Mouse (Mus musculus) left cerebral cortex, postnatal 14 days (tissue): ENCODE measurements around the gene Ripor2. TPM values are rescaled to one million over a fixed set of nuclear protein-coding genes. Genes with fewer than 3 reads are reported as not detected.
A peak's percentile ranks its signal among the peaks of the same experiment; 100 is the strongest.

ENCODE experiments used
- DNase-seq, 2 experiments: peaks; one replicate each; pipeline ENCODE4 v3.0.0; 2021 to 2022; ENCODE audit warnings: low spot score in 2 of 2, mixed read lengths in 1 of 2
- intact Hi-C: fragments of 180-260 bp; cut with DNase I; formaldehyde crosslinking; loops from one replicate; pipeline ENCODE4 v1.15.1; 2025
- total RNA-seq, 2 experiments: library from RNA; stranded (reverse); gene quantifications; 2 replicates each; pipeline ENCODE4 v1.2.3; 2021

The Ripor2 gene
- total RNA-seq, 2 experiments from 2014 or later, result 74.2 to 75.5 TPM

DNA sequence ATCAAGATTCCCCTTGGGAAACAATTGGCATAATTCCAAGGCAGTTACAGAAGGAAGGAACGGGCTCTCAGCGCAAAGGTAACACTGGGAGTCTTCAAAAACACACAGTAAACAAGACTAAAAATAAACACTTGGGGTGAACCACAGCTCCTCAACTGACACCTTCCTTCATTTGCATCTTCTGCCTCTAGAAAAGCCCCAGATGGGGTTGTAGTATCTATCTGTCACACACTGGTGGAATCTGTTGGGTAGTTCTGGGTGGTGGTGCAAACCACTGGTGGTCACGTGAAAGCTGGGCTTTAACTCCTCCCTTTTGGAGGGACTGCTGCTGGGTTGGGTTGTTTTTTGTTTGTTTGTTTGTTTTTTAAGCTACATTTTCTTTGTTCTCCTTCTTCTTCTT is 31.4 kb downstream of the Ripor2 start:
- DNase-seq, result no peak
- intact Hi-C loops, result no loop called here

DNA sequence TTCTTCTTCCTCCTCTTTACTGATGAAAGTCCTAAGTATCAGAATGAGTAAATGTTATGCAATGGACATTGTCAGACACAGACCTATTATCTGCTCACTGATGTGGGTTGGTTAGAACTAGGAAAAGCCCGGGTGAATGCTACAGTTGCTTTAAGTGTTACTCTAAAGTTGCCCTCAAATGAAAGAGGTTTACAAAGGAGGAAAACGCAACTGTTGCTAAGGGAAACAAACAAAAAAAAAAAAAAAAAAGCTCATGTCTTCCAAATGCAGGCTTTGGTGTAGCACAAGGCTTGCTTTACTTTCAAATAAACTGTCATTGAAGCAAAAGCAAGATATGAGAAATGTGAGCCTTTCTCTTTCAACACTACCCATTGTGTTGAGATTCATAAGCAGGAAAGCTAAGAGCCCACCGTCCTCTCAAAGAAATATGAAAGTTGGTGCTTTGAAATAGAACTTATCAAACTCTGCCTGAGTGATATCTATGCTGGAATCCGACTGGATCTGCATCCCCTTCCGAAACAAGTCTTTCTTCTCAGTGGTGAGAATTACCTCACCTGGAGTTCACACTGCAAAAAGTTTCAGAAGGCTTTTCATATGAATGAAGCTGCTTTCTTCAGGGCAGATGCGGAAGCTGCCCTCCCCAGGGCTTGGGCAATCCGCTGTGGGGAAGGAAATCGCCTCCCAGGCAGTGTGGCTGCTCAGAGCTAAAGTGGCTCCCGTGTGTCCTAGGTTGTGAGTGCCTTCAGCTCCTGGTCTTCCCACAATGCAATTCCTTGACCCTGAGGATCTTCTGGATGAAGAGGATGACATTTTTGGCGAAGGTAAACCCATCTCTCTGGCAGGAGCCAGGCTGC is 32.2 kb downstream of the Ripor2 start:
- intact Hi-C loops, result no loop called here
- no peak for DNase-seq

DNA sequence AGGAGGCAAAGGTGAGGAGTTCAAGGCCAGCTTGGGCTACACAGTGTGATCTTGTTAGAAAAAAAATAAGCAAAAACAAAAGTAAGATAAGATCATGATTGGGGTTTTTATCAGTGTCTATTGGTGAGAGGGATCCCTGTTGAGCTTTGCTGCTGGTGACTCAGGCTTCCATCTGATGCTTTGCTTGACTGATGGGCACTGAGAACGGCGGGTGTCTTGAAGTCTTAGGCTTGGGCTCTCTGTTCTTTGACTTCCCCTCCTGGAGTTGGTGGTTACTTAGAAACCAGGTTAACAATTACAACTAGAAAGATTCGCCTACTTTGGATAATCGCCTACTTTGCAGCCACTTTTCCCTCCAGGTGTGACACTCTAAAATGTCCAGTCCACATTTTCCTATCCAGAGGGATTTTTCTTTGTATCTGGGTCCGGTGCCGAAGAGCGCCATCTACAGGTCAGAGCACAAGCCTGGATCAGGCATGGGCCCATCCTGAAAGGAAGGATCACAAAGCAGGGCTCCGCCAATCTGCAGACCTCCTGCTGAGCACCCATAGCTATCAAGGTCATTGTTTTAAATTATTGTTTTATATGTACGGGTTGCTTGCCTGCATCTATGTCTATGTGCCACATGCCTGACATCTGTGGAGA is 34.1 kb downstream of the Ripor2 start:
- intact Hi-C loops, result no loop called here
- no peak for DNase-seq

DNA sequence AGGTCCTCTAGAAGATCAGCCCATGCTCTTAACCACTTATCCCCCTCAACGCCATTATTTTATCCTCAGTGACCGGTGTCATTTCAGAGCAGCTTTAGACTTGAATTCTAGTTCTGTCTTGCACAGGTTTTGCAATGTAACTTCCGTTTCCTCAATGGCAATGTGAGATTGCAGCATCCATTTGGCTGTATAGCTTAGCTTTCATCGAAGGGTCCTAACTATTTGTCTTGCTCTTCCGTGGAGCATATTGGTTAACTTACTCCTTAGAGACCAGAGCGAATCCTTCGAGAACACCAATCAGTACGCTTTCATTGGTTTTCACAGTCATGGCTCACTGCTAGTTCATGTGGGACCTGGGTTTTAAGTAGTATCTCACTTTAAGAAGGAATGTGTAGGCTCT is 34.7 kb downstream of the Ripor2 start:
- no peak for DNase-seq
- intact Hi-C loops, result no loop called here

DNA sequence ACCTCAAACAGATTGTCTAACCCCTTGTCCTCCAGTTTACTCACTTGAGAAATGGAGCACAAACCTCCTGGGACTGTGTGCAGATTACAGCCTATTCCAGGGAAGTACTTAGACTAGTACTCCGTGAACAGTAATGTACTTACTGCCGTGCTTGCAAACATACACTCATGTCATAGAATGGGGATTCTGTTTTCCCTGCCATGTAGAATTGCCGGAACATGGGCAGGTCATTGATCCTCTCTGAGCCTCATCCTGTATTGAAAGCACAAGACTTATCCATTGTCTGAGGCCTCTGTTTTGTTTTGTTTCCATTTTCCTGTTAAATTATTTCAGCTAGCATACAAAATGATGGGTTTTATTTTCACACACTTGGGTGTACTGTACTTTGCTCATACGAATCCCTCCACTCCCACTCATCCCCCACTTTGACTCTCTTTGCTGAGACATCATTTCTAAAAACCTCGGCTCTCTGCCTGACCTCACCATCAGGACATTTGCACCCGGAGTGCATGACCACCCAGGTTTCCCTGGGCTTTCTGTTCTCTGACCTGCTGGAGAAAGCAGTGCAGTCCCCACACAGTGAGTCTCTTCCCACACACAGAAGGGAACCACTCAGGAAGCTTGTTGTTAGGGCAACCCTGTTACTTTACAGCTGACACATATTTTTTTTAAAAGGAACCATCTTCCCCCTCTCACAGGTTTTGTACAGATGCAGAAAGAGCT is 35.2 kb downstream of the Ripor2 start:
- DNase-seq, result no peak
- intact Hi-C loops, result no loop called here

DNA sequence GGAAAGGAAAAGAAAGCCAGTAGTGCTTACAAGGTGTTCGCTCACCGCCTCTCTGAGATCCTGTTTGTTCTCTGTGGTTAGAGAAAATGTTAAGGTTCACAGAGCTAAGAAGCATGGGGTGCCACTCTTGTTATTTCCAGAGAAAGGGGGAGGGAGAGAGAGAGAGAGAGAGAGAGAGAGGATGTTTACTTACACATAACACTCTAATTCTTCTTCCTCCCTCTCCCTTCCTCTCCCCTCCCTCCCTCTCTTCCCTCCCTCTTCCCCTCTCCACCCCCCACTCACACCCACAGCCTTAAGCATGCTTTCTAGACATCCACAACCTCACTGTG is 35.8 kb downstream of the Ripor2 start:
- DNase-seq, result no peak
- intact Hi-C loops, result no loop called here

DNA sequence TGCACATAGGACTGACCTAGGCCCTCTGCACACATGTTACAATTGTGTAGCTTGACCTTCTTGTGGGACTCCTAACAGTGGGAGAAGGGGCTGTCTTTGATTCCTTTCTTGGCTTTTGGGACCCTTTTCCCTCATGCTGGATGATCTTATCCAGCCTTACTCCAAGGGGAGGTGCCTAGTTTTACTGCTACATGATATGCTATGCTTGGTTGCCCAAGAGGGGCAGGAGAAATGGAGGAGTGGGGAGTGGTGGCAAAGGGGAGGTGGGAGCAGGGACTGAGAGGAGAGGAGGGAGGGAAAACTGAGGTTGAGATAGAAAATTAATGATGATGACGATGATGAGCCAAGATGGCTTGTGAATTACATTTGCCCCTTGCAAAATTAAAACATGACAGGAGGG is 37.7 kb downstream of the Ripor2 start:
- intact Hi-C loops, result no loop called here
- DNase-seq, result no peak

DNA sequence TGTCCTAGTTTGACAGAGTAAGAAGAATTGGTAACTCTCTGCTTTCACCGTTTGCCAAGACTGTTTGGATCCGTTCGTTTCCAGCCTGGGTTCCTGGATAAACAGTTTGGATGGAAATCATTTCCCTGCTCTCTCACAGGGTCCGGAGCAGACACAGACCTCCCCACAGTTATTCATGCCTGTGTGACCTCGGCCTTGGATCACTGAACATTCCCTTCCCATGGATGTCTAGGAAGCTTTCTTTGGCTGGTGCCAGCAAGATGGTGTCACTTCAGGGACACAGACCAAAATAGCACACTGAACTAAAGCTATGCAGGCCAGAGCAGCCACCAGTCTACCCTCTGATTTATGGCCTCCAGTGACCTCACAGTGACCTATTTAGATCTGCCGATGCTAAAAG is 38.5 kb downstream of the Ripor2 start:
- no peak for DNase-seq

DNA sequence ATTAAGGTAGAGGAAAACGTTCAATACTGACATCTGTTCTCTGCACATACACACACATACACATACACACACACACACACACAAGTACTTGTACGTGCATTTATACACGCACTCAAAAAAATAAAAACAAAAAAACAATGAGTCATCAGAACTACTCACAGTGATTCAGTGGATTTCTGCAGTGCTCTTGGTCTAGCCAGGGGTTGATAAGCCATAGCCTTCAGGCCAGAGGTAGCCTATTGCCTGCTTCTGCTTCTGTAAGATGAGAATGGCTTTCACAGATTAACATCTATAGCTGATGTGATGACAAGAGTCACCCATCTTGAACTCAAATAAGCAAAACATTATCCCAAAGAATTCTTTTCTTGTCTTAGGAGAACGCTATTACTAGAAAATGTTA is 41.6 kb downstream of the Ripor2 start:
- DNase-seq, result no peak
- intact Hi-C loops, result no loop called here

More for the DNA sequence above, 38.5 kb downstream of the Ripor2 start:
- intact Hi-C loops, result no loop called here

DNA sequence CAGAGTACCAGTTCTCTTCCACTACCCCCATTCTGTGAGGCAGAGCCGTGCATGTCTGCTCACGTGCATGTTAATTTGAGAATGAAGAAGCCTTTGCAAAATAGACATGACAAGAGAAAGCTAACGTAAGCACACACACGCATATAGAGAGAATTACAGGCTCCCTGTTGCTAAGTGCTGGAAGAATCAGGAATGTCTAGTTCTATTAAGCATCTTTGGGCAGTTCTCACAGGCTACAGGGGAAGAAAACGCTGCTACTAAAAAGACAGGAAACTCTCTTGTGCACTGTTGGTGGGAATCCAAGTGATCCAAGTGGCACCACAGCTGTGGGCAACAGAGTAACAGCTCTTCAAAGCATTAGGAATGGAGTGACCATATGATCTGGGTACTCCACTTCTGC is 43.1 kb downstream of the Ripor2 start:
- intact Hi-C loops, result no loop called here

DNA sequence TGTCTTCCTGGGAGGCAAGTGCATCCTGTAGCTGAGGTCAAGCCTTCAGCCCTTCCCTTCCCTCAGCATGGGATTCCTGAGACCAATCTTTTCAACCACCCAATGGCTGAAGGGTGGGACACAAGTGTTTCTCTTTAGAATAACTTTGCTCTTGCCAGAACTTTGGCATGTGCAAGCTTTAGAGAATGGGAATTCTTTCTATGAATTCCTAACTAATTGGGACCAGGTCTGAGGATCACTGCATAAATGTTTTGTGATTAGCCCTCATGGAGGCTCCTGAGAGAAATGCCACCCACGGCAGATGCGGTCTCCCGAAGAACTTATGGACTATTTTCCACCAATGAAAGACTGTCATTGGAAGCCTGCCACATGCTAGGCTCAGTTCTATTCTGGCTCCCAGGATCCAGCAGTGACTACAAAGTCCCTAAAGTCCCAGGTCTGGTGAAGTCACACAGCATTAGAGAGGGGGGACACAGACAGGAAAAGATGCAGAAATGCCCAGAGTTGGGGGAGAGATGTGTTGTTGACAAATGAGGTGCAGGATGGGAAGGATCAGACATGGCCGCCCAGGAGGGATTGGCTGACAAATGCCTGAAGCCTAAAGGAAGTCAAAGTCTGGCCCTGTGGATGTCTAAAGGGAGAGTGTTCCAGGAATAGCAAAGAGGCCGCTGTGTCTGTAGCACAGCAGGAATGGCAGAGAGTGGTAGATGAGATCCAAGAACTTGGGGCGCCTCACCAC is 44.9 kb downstream of the Ripor2 start:
- DNase-seq, result no peak
- intact Hi-C loops, result no loop called here

More for the DNA sequence above, 43.1 kb downstream of the Ripor2 start:
- DNase-seq, result no peak

DNA sequence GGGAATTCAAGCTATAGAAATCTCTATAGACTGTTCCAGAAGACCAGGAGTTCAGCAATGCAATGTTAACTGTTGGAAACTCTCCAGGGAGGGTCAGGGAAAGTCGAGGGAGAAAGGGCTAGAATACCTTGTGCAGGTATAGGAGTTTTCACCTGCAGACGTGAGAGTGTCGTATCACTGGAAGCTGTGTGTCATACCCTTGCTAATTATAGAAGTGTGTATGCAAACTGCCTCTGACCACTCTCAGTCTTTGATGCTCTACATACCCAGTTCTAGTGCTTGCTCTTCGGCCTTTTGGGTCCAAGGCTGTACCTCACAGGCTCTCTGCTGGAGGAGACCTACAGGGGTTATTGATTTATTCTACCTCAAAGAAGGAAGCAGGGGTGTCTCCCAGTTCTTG is 46.2 kb downstream of the Ripor2 start:
- no peak for DNase-seq
- intact Hi-C loops, result no loop called here

DNA sequence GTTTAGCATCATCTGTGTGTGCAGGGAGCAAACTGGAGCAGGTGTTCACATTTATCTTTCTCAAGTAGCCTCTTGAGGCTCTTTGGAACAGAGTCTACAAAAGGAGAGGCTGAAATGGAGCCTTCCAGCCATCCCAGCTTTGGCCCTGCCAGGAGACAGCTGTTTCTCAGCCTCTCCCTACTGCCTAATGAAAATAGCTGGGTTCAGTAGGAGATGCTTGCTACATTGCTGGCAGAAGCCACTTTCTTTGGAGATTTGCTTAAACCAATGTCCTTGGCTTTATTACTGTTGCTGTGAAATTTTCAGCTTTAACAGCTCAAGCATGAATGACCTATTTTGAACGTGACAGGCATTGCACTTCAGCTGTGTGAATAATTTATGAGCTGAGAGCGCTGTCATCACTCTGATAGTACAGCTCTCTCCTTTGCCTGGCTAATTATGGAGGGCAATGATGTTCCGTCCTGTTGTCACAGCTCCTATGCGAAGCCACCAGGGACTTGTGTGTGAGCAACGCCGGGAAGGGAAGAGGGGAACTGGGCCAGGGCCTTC is 47.2 kb downstream of the Ripor2 start:
- intact Hi-C loops, result no loop called here
- DNase-seq, result no peak

DNA sequence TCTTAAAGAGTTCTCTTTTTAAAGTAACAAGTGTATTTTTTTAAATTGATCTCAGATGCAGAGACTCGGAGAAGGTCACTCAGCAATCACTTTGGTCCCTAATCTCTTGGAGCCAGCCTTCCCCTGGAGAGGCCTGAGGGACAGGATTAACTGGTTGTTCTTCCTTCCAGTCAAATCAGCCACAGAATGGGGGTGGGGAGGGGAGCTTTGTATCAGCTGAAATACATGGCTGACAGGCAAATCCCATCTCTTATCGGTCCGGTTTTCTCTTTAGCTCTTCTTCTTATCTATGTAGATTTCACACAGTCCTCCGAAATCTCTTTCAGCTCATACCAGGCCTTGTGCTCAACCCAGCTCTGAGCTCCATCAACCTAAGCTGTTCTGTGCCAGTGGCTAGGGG is 48.4 kb downstream of the Ripor2 start:
- intact Hi-C loops, result no loop called here
- no peak for DNase-seq

DNA sequence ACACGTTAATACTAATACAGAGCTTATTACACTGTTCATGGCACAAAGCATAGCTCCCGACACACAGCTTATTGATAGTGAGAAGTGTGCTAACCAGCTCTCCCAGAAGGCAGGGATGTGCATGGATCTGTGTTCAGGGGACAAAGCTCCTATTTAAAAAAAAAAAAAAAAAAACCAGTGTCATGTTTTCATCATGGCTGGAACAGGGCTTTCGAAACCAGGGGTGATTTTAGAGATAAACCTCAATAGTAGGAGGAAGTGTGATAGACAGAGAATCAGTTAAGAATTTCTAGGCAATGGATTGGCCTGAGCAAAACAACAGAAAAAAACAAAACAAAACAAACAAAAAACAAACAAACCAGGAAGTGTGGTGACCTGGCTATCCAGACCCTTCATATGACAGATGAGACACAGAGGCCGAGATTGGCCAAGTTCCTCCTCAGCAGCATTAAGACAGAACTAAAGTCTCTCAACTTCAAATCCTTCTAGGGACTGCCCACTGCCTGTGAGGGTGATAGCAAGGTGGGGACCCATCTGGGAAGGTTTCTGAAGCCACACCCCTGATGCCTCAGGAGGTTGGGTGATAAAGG is 51.1 kb downstream of the Ripor2 start:
- no peak for DNase-seq
- intact Hi-C loops, result no loop called here

DNA sequence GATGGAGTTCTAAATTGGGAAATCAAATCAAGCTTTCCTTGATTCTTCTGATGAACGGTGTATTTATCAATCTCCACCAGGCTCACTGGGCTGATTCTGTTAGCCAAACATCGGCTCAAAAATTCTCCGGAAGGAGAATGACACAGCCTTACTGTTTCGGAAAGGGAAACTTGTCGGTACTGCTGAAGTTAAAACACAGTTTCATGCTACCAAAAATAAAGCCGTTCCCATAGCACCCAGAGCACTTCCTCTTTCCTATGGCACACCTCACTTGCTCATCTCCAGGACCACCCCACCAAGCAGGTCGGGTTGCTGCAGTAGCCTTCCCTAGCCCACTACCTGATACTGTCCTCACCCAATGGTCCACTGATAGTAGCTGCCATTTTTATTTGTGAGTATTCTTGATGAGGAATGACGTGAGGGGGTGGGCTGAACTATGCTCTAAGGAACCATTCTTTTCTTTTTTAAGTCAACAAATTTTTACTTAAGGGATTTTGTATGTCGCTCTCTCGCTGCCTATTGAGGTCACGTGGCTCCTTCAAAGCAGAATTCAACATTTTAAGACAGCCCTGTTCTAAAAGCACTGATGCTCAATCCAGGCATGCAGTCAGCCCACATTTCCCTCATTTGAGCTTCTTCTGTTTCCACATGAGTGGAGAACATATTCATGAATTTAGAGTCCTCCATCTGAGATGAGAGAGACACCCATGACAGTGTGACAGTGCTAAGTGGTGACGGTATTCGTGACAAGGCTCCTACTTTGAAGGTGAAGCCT is 52.5 kb downstream of the Ripor2 start:
- peak; percentile 39 to 56 for DNase-seq
- intact Hi-C loops, result no loop called here

DNA sequence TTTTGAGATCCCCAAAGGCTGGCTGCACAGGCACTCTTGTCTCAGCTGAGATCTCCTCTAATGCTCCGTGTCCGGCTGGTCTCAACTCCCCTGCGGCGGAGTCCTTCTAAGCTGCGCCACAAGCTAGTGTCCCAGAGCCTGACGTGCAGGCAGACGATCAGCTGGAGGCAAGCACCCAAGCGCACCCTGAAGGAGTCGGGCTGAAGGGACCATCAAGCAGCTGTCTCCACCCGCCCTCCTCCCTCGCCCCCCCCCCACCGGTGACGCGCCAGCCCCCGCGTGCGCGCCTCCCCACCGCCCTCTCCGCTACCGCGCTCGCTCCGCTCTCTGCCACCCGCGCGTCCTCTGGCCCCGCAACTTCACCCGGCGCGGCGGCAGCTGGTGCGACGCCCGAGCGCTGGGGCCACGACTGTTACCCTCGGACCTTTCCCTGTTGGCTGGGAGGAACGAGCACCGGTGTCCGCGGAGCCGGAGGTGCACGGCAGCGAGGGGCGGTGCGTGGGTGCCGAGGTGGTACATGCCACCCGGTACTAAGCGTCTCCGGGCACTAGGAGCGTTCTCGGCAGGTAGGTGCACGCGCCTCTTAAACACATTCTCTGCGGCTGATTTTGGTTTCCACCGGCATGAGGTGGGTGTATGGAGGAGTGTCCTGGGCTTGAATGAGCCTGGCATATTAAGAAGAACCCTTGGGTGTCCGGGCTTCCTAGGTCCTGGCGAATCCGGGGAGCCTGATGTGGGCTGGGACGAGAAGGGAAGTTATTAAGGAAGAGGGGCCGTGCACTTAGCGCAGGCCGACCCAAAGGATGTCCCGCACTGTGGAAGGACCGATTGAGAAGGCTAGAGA is 56.6 kb downstream of the Ripor2 start:
- DNase-seq, result peak in 1 of 2 experiments; percentile 53
- intact Hi-C loops, result no loop called here
